Mouse (Mus musculus): ENCODE results near the gene Fam241b.

The Fam241b gene

DNA sequence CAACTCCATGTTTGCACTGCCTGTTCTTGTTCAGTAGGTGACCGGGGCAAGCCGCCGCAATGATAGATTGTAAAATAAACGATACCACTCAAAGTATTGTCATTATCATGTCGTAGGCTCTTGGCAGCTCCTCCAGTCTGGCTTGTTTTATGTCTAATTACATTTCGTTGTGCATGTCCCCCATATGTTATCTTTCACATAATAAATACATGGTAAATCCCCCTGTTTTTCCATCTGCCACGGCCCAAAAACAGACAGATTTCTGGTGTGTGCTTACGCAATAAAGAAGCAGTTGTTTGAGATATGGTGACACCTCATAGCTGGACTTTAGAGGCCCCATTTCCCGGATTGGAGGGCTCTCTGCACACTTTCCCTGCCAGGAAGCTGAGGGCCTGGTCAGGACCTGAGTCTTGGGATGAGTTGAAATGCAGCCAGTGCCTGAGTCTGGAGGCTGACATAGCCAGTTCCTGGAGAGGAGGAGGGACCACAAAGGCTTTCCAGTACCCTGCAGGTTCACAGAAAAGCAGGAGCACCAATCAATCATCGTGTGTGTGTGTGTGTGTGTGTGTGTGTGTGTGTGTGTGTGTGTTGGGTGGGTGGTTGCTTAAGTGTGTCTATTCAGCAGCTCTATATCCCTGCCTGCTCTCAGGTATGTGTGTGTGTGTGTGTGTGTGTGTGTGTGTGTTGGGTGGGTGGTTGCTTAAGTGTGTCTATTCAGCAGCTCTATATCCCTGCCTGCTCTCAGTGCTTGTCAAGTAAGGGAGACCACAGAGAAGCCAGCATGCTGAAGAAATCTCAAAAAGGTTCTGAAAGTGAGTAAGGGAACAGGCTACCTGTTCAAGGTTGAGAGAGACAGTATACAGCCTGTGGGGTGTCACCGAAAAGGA lies 67.2 kb downstream of the Fam241b start:
- no peak for DNase-seq (ENCODE audit: low read depth, low spot score)

DNA sequence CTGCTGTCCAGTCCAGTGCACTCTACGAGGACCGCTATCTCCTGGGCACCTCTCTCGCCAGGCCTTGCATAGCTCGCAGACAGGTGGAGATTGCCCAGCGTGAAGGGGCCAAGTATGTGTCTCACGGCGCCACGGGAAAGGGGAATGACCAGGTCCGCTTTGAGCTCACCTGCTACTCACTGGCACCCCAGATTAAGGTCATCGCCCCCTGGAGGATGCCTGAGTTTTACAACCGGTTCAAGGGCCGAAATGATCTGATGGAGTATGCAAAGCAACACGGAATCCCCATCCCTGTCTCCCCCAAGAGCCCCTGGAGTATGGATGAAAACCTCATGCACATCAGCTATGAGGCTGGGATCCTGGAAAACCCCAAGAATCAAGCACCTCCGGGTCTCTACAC lies 72.4 kb downstream of the Fam241b start:
- DNase-seq (ENCODE audit: low read depth, low spot score) = peak; percentile 45

DNA sequence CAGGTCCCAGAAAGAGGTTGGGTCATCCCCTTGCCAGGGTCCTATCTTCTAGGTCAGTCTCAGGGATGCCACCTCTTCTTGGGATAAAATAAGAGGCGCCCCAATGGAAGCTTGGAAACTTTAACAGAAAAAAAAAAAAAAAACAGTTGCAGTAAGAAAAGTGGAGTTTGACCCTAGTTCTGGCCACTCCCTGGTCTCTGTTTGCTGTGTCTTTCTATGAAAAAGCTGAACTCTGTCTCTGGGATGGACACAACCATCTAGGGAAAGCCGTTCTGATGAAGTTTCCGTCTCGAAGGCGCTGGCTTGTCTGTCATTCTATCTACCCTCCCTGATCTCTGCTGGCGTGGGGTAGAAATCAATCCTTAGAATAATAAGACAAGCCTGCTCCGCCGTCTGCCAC lies 73.1 kb downstream of the Fam241b start:
- no peak for DNase-seq (ENCODE audit: low read depth, low spot score)

DNA sequence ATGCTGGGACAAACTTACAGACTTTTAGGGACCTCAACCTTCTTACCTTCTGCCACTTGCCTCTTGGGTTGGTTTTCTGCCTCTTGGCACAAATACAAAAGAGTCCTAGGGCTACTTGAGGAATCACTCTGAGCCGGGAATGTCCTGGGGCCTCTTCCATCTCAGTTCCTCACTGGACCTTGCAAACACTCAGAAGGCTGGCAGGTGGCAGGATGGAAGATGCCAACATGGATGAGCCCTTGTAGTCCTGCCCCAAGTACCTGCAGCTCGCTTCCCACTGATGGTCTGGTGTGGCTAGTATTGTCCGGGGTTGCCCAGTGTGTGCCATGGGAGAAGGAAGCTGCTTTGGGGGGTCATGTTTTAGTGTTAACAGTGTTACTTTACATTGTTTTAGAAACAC lies 73.8 kb downstream of the Fam241b start:
- DNase-seq (ENCODE audit: low read depth, low spot score) = no peak

DNA sequence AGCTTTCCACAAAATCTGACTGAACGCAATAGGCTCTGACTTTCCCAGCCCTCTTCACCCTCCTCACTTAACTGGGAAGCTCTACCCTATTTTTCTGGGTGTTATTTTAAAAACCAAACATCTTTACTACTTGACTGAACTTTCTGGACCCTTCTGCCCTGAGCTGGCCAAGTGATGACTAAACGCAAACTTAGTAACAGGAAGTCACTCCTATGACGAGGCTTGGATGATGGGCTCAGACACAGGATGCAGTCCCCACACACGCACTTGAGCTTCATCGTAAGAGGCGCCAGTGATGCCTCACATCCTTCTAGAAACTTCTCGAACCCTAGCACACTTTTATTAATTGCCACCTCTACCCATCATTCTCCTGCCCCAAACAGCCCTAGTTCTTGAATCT lies 74.3 kb downstream of the Fam241b start:
- DNase-seq (ENCODE audit: low read depth, low spot score) = no peak

DNA sequence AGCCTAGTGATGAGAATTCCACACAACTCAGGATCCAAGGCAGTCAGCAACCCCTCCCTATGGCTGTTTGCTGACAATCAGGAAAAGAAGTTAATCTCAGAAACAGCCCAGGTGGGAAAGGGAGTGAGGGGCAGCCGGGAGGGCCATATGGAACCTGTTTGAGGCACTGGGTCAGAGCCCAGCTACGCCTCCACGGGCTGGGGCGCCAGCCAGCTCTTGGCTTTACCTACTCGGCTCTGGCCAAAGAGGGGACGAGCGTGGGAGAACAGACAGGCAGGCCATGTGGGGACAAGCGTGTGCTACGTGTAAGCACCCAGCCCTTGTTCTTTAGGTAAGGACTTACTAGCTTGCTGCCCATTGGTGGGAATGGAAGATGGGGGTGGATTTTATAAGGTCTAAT lies 75.2 kb downstream of the Fam241b start:
- no peak for DNase-seq (ENCODE audit: low read depth, low spot score)

DNA sequence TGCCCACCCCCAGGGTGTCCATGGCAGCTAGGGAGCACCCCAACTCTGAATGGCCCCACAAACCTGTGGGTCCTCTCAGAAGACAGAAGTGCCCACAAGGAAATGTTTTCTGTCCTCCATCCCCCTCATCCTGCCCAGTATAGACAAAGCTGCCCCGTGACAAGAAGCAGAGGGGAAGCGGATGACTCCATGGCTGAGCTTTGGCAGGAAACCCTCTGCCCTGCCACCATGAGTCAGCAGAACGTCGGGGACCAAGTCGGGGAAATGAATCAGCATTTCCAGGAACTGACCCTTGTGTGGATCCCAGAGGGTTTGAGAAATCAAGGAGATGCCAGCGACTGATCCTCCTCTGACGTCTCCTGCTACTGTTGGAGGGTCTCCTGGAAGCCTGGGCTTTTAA lies 77.5 kb downstream of the Fam241b start:
- DNase-seq (ENCODE audit: low read depth, low spot score) = no peak

DNA sequence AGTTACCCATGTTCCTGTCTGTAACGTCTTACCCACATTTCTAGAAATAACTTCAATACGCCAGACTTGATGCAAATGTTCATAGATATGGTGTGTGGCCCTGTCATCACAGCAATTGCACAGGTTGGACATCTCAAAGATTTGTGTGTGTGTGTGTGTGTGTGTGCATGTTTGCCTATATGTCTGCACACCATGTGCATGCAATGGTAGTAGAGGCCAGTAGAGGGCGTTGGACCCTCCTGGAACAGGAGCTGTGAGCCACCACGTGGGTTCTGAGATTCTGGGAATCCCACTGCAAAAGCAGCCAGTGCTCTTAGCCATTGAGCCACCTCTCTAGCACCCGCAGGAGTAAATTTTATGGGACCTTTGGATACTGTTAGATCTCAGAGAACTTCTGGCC lies 80.9 kb downstream of the Fam241b start:
- peak; percentile 74 for DNase-seq (ENCODE audit: low read depth, low spot score)

DNA sequence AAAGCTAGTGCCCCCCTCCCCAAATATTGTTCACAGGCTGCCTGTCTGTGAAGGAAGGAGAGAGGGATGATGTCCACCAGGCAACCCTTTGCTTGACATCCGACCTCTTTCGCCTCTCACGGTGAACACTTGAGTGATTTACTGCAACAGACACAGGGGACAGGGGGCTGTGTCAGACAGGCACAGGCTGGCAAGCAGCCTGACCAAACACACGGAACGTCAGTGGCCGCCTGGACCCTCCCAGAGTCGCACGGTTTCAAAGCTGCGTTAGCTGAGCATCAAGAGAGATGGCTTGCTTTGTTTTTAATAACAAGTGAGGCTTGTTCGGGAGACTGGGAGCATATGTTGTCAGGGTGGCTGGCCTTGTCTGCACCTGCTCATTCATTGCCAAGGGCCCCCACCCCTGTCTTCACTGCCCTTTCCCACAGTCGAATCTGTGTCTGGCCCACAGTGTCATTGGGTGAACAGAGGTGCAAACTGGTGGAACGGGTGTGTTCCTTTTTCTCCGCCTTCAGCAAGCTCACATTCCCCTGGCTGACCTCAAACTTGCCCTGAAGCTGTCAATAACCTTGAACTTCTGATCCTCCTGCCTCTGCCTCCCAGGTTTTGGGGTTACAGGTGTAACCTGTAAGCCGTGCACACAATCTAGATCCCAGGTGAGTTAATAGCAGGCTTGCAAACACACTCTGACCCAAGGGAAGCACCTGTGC lies 82.6 kb downstream of the Fam241b start:
- DNase-seq (ENCODE audit: low read depth, low spot score) = peak; percentile 60

DNA sequence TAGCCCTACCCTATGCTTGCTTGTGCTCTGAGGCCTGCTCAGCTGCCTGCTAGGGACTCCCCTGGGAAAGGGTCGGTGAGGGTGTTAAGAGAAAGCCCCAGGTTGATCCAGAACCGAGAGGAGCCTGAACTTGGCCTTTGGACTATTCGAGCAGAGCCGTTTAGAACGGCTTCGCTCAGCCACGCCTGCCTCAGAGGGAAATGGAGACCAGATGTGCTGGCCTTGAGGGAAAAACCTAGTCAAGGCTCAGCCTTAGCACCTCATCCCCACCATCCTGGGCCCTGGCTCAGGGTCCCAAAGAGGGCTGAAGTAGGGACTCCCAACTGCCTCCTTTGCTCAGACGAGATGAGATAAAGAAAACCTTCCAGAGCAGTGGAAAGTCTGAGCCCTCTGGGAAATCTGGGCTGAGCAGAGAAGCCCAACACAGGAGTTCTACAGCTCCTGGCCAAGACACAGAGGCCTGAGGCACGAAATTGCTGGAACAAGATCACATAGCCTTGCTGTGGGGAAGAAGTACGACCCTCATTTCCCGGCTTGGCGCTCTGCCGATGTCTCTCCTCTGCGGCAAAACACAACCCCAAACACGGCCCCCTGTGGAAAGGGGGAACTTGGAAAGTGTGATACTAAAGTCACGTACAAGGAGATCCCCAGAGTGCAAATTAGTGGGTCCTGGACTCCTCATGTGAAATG lies 83.4 kb downstream of the Fam241b start:
- no peak for DNase-seq (ENCODE audit: low read depth, low spot score)

DNA sequence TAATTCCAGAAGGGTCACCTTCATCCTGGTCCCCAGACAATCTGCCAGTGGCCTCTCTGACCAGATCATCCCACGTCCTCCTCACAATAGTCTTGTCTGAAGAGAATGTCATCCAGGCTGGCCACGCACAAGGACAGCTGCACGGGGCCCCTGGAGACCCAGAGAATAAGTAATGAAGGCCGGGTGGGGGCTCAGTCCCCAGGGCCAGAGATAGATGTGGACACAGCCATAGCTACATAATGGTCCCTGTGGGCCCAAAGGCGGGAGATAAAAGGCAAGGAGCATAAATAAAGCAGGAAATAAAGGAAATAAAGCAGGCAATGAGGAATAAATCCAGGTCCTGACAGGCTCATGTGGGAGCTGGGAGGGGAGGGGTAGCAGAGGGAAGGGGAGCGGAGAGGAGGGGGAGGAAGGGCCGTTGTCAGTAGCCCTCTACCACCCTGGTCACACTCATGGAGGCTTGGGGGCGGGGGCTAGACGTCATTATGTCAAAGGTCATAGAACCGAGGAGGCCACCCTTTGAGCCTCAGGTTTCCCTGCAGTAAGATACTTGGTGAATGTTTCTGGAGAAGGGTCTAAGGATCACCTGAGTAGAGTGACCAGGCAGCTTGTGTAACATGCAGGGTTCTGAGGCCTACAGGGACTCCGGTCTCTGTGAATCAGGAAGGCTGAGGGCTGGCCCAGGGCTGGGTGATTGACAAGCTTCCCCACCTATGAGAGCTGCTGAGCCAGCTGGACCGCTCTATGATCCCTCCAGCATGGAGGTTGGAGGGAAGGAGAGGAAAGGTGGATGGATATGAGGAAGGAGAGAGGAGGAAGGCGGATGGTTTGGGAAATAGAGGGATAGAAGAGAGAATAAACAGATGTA lies 85.0 kb downstream of the Fam241b start:
- peak; percentile 59 for DNase-seq (ENCODE audit: low read depth, low spot score)
